Mouse (Mus musculus) forebrain, embryonic 16.5 days (tissue): ENCODE measurements around the gene Rps10. TPM values are rescaled to one million over a fixed set of nuclear protein-coding genes. Genes with fewer than 3 reads are reported as not detected.

ENCODE experiments used
- ATAC-seq: fragments of 200-750 bp; cut with Nextera tagmentation; 2 replicates; pipeline ENCODE4 v1.8.0; 2017; ENCODE audit warnings: mild to moderate bottlenecking, moderate library complexity
- H3K27ac ChIP-seq: fragments of 300-500 bp; sonication (generic); 2 replicates; pipeline ENCODE4 v1.5.1; 2014; ENCODE audit warnings: low read length, control low read depth
- H3K27me3 ChIP-seq: fragments of 300-500 bp; sonication (generic); replicated peaks from 2 replicates; pipeline ENCODE4 v1.6.1; 2014; ENCODE audit warnings: low read length; ENCODE audit not compliant: control insufficient read depth, insufficient read depth
- H3K36me3 ChIP-seq: fragments of 300-500 bp; sonication (generic); 2 replicates; pipeline ENCODE4 v1.6.1; 2014; ENCODE audit not compliant: control insufficient read depth, insufficient read depth
- H3K4me1 ChIP-seq: fragments of 300-500 bp; sonication (generic); replicated peaks from 2 replicates; pipeline ENCODE4 v1.6.1; 2014; ENCODE audit warnings: low read length; ENCODE audit not compliant: control insufficient read depth, insufficient read depth
- H3K4me2 ChIP-seq: fragments of 300-500 bp; sonication (generic); 2 replicates; pipeline ENCODE4 v1.6.1; 2014; ENCODE audit warnings: mild to moderate bottlenecking, low read length, control low read depth
- H3K4me3 ChIP-seq: fragments of 300-500 bp; sonication (generic); replicated peaks from 2 replicates; pipeline ENCODE4 v1.5.1; 2014; ENCODE audit warnings: mild to moderate bottlenecking, low read length, control low read depth
- H3K9ac ChIP-seq: fragments of 300-500 bp; sonication (generic); replicated peaks from 2 replicates; pipeline ENCODE4 v1.6.1; 2014; ENCODE audit warnings: low read depth, low read length, control low read depth
- H3K9me3 ChIP-seq: fragments of 300-500 bp; sonication (generic); 2 replicates; pipeline ENCODE4 v1.6.1; 2016; ENCODE audit warnings: low read length; ENCODE audit not compliant: control insufficient read depth
- WGBS: fragments of 180-500 bp; shearing (Covaris S2); extraction: QIAGEN DNeasy Blood & Tissue Kit; methylation state at CpG from one replicate; pipeline ENCODE4 v1.1.7; 2014; 5-methylcytosine and 5-hydroxymethylcytosine counted together
- polyA plus RNA-seq: library from polyadenylated mRNA; unstranded; fragments of >200 nt; fragmentation: Nextera tagmentation; extraction: Ambion mirVana; gene quantifications from 2 replicates; pipeline ENCODE4 v1.2.1, GENCODE M21; 2015

The Rps10 gene
- polyA plus RNA-seq, 1 experiment from 2014 or later: 467 TPM

- Histone ChIP-seq H3K36me3 (peaks cover under 1% of the 10 kb centered on the region; the same call in 1 of the 2 replicates), H3K27me3 (no peaks in the 10 kb centered on the region), H3K4me3 (peak overlapping the region; percentile 92), H3K9me3 (no peaks in the 10 kb centered on the region; the same call in 1 of the 2 replicates), H3K9ac (peak overlapping the region; percentile 99), H3K4me1 (peaks cover 39% of the 10 kb centered on the region), H3K4me2 (peak overlapping the region; percentile 64), H3K27ac (peak overlapping the region; percentile 98)
- WGBS: under 1% methylated on average over 74 of the region's 80 CpGs
- peak; percentile 49 for ATAC-seq
These were observed 13.7 kb downstream of the Rps10 start for GRCm38 (mm10) chr17:27622611-27623359.

GRCm38 (mm10) chr17:27621705-27622531 is 14.6 kb downstream of the Rps10 start:
- H3K9ac ChIP-seq: peak overlapping the region; percentile 99
- no peaks in the 10 kb centered on the region; the same call in 1 of the 2 replicates for H3K9me3 ChIP-seq
- peaks cover 4% of the 10 kb centered on the region; the same call in 1 of the 2 replicates for H3K36me3 ChIP-seq
- H3K4me1 ChIP-seq: peaks cover 38% of the 10 kb centered on the region
- peak; percentile 59 for ATAC-seq
- peak overlapping the region; percentile 92 for H3K4me3 ChIP-seq
- H3K27ac ChIP-seq: peak overlapping the region; percentile 98
- 1% methylated on average over 23 of the region's 23 CpGs for WGBS
- peak overlapping the region; percentile 64 for H3K4me2 ChIP-seq
- no peaks in the 10 kb centered on the region for H3K27me3 ChIP-seq

DNA sequence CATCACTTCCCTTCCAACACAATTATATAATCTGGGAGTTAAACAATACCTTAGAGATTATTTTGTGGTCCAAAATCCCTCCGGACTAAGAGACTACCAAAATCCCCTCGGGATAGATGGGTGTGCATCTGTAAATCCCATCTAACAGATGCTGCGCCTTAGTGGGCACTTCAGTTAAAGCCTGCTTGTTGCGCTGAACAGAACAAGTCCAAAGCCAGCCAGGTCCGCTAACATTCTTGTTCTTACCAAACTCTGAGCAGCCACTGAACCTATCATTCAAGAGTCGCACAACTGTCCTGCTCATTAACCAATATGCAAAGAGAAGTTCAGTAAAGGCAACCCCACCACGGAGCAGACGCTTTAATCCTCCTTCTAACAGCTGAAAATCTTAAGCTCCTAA is 15.3 kb downstream of the Rps10 start:
- Histone ChIP-seq H3K36me3 (peaks cover 4% of the 10 kb centered on the region; the same call in 1 of the 2 replicates), H3K4me2 (peak overlapping the region; percentile 64), H3K27me3 (no peaks in the 10 kb centered on the region), H3K27ac (peak overlapping the region; percentile 98), H3K4me1 (peaks cover 32% of the 10 kb centered on the region), H3K9ac (peak overlapping the region; percentile 99), H3K4me3 (peak overlapping the region; percentile 92), H3K9me3 (no peaks in the 10 kb centered on the region; the same call in 1 of the 2 replicates)
- ATAC-seq: no peak
- 16% methylated on average over 8 of the region's 8 CpGs for WGBS

GRCm38 (mm10) chr17:27615388-27615787 is 21.1 kb downstream of the Rps10 start:
- H3K36me3 ChIP-seq: peaks cover 4% of the 10 kb centered on the region; the same call in 1 of the 2 replicates
- H3K27me3 ChIP-seq: no peaks in the 10 kb centered on the region
- H3K4me2 ChIP-seq: no peak overlapping the region
- H3K27ac ChIP-seq: no peak overlapping the region
- no peak overlapping the region for H3K9ac ChIP-seq
- peaks cover 48% of the 10 kb centered on the region for H3K4me1 ChIP-seq
- 84% methylated on average over 7 of the region's 7 CpGs for WGBS
- ATAC-seq: no peak
- H3K4me3 ChIP-seq: no peak overlapping the region
- no peaks in the 10 kb centered on the region; the same call in 1 of the 2 replicates for H3K9me3 ChIP-seq

GRCm38 (mm10) chr17:27613016-27613415 is 23.5 kb downstream of the Rps10 start:
- WGBS: 64% methylated on average over 4 of the region's 4 CpGs
- Histone ChIP-seq H3K27me3 (no peaks in the 10 kb centered on the region), H3K9ac (no peak overlapping the region)

DNA sequence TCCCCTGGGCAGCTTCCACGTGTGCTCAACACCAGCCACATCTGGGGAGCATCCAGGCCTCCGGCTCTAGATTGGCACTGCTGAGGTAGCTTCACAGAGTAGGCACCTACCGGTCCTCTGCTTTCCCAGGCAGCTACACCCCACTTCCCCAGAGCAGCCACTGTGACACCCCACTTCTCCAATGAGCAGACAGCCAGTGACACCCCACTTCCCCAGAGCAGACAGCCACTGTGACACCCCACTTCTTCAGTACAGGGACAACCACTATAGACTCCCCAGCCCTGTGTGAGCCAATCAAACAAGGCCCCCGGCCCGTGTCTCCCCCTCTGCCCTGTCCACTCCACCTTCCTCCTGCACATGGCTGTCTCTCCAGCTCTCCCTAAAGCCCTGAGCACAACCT is 24.5 kb downstream of the Rps10 start:
- Histone ChIP-seq H3K36me3 (no peaks in the 10 kb centered on the region), H3K27me3 (no peaks in the 10 kb centered on the region), H3K4me1 (peaks cover 41% of the 10 kb centered on the region), H3K27ac (no peak overlapping the region), H3K9me3 (no peaks in the 10 kb centered on the region), H3K9ac (no peak overlapping the region), H3K4me2 (no peak overlapping the region), H3K4me3 (no peak overlapping the region)
- 80% methylated on average over 5 of the region's 5 CpGs for WGBS
- ATAC-seq: no peak

More at GRCm38 (mm10) chr17:27613016-27613415, 23.5 kb downstream of the Rps10 start:
- H3K4me3 ChIP-seq: no peak overlapping the region
- ATAC-seq: no peak
- no peaks in the 10 kb centered on the region; the same call in 1 of the 2 replicates for H3K9me3 ChIP-seq
- peaks cover 41% of the 10 kb centered on the region for H3K4me1 ChIP-seq
- H3K27ac ChIP-seq: no peak overlapping the region
- H3K36me3 ChIP-seq: peaks cover 4% of the 10 kb centered on the region; the same call in 1 of the 2 replicates
- no peak overlapping the region for H3K4me2 ChIP-seq

DNA sequence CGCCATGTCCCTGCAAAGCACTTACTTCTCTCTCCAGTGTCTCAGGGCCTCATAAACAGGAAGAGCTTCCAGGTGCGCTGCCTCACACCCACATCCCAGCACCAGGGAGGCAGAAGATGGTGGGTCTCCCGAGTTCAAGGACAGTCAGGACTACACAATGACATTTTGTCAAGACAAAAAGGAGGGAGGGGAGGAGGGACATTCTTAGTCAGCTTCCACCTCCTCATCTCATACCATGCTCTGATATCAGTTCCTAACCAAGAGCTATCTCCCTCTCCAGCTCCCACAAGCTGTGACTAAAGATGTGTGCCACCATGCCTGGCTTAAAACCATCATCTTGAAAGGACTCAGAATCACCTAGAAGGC is 25.0 kb downstream of the Rps10 start:
- ATAC-seq: no peak
- Histone ChIP-seq H3K27me3 (no peaks in the 10 kb centered on the region), H3K9me3 (no peaks in the 10 kb centered on the region), H3K4me2 (no peak overlapping the region), H3K4me1 (peaks cover 41% of the 10 kb centered on the region), H3K36me3 (no peaks in the 10 kb centered on the region), H3K27ac (no peak overlapping the region), H3K4me3 (no peak overlapping the region), H3K9ac (no peak overlapping the region)
- WGBS: 69% methylated on average over 3 of the region's 3 CpGs

DNA sequence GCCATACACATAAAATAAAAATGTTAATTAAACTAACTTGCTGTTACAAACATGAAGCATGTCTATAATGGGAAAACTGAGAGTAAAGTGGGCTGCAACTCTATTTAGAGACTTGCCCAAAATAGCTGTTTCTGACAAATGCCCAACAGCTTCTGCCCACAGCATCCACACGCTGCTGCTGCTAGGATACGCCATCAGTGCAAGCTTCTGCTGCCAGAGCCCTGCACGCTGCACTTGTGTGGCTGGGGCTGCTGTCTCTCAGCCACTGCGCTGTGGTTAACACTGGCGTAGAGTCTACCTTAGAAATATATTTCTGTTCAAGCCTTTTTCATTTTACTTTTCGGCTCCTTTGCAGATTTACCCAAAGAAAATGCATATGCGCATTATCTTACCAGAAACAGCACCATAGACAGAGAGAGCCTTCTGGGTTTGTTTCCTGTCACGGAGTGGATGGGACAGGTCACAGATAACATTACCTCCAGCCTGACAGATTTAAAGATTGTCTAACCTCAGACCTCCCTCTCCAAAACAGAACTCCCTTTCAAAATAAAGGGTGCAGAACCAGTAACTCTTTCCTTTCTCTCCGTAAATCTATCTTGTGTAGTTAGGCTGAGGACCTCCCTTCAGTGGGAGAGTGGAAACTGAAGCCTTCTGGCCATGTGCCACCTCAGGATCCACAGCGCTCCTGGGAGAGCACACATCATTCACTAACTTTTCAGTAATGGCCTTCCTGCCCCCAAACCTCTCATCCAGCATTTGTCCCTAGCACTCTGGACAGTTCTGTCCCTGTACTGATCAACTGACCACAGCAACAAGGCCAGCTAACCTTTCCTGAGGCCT is 25.6 kb downstream of the Rps10 start:
- H3K27me3 ChIP-seq: no peaks in the 10 kb centered on the region
- H3K9ac ChIP-seq: no peak overlapping the region
- no peaks in the 10 kb centered on the region for H3K36me3 ChIP-seq
- H3K4me3 ChIP-seq: no peak overlapping the region
- H3K4me2 ChIP-seq: no peak overlapping the region
- H3K4me1 ChIP-seq: peaks cover 41% of the 10 kb centered on the region
- ATAC-seq: peak; percentile 45; the same call in 1 of the 2 replicates
- peak overlapping the region; percentile 28; the same call in 1 of the 2 replicates for H3K27ac ChIP-seq
- no peaks in the 10 kb centered on the region for H3K9me3 ChIP-seq
- WGBS: 66% methylated on average over 10 of the region's 10 CpGs
